Mouse (Mus musculus) spleen, postnatal 10 days (tissue): Measurements from ENCODE around the gene Zfp384.

Experiments used
- DNase-seq, 2 experiments: peaks; one replicate each; pipeline ENCODE4 v3.0.0; 2021 to 2022; ENCODE audit warnings: low spot score in 2 of 2

Gene Zfp384

GRCm38 (mm10) chr6:125009129-125009180 lies at the start of gene Zfp384:
Gene Zfp384, plus strand, starts transcription at chr6:125009145.
- DNase-seq = no peak

DNA sequence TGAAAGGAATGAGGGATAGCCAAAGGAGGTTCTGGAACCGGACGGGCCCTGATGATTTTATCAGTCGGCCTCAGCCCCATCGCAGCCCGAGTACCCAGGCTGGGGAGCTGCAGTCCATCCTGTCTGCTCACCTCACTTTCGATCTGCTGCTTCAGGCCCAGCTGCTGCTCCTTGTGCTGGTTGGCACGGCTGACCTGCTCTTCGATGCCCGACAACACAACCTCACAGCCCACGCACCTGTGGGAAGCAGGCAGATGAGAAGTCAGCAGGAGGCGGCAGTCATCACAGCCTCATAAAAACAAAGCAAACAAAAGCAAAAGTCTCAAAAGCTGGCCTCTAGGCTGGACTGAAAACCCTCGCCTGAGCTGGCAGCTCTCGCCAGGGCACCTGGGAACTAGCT lies 49.0 kb upstream of the Zfp384 start:
- DNase-seq = no peak

DNA sequence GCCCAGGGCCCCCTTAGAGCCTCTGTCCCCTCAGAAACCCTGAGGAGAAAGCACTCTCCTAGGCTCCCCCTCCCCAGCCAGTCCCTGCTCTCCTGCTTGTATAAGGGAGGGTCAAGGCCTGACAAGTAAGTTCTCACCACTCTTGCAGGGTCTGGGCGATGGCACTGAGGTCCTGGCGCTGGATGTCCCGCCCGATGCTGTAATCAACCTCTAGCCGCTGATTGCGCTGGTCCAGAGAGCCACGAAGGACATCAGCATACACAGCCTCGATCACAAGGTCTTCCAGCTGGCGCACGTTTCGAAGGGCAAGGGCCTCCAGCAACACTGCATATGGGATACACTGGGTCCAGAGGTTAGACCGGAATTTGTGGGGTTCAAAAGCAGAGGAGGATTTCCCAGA lies 47.9 kb upstream of the Zfp384 start:
- DNase-seq = no peak

DNA sequence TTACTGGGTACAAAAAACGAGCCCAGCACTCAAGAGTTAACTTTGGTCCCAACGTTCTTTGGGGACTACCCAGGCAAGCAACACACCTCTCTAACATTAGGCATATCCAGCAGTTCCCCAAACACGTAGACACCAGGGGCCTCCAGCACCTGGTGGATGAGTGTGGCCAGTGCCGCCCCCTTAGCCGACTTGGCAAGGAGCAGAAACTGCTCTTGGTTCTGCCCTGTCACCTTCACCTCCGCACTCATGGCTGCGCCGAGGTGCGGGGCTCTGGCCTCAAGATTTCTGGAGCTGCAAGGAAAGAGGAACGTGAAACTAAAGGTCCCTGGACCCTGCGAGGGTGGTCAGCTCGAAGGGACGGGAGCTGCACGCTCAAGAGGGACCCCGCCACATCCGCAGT lies 44.3 kb upstream of the Zfp384 start:
- DNase-seq = no peak

DNA sequence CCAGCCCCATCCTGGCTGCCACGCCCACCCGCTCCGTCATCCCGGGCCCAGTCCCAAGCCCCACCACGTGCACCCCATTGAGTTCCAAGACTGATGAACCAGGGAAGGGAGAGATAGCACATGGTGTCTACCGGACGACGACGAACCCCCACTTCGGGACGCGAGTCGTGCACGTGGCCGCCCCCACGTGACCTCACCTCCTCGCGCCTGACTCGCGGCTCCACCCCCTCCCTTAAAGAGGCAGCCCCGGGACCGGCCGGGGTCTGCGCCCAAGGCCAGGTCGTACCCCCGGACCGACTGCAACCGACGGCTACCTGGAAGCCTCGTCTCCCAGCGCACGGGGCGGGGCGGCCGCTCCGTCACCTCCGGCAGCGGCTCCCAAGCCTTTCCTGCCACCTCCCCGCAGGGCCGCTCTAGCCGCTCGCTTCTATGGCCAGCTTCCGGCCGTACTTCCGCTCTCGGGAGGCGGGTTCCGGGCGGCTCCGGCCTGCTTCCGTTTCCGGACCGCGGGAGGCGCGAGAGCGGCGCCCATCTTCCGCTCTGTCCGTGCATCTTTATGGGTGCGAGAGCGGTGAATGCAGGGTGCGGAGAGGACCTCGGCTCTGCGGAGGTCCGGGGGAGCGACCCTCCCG lies 43.7 kb upstream of the Zfp384 start, which contains the start of gene Cops7a:
TSS of gene Cops7a (minus strand) at position 451 of the 632 bp plus-strand sequence.
- DNase-seq = peak; percentile 94 to 97

DNA sequence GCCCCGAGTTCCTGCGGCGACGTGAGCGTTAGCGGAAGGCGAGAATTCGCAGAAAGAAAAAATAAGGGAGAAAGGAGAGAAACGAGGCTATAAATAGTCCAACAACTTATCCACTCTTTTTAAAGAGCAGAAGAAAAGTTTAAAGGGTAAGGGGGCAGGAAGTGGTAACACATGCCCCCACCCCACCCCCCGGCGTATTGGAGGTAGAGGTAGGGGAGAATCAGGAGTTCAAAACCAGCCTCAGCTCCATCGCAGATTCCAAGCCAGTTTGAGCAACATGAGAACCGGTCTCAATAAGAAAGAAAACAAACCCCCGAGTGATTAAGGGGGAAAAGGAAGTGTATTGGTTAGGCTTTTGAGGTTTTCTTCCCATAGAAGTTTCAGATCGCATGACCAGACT lies 43.2 kb upstream of the Zfp384 start:
- no peak for DNase-seq

- peak in 1 of 2 experiments; percentile 40 for DNase-seq
Measured at GRCm38 (mm10) chr6:124966466-124967118, 42.4 kb upstream of the Zfp384 start.

DNA sequence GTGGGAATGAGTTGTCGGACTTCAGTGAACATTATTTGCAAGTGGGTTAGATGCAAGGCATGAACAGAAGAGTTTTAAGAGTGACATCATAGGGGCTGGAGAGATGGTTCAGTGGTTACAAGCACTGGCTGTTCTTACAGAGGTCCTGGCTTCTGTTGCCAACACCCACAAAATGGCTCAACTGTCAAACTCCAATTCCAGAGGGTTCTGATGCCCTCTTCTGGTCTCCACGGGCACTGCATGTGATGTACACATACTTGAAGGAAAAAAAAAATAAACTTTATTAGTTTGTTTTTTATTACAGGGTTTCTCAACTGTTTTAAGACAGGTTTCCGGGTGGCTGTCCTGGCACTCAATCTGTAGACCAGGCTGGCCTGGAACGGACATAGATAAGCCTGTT lies 41.2 kb upstream of the Zfp384 start:
- DNase-seq = peak; percentile 20 to 72

GRCm38 (mm10) chr6:124992241-124992640 lies 16.7 kb upstream of the Zfp384 start:
- DNase-seq = no peak

DNA sequence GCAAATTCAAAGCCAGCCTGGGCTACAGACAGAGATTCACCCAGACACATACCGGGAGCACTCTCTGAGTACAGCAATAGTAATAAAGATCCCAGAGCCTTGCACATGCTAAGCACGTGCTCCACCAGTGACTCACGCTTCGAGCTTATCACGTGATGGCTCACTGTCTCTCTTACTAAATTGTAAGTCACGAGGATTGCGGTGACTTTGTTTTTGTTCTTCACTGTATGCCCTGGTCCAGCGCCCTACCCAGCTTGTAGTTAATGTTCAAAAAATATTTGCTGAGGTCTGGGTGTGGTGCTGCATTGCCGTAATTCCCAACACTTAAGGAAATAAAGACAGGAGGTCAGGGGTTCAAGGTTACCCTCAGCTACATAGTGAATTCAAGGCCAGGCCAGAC lies 15.6 kb upstream of the Zfp384 start:
- no peak for DNase-seq

DNA sequence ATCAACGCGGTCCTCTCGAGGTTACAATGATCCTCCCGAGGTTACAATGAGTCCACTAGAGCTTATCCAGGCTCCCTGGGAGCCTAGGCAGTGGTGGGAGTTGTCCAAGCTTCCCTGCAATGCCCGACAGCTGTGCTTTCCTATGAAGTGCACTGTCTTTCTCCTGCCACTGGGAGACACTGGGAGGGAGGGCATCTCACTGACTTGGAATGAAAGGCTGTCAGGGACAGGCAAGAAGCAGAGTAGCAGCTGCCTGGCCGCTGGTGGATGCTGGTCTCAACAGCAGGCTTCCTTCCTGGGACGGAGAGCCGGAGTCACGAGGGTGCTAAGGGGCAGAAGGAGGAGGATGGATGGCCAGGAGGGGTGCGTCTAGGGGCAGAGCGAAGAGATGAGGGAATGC lies 15.1 kb upstream of the Zfp384 start:
- no peak for DNase-seq

GRCm38 (mm10) chr6:124995246-124995645 lies 13.7 kb upstream of the Zfp384 start:
- no peak for DNase-seq

GRCm38 (mm10) chr6:124995831-124996403 lies 13.0 kb upstream of the Zfp384 start:
- no peak for DNase-seq

GRCm38 (mm10) chr6:124996551-124997501 lies 12.1 kb upstream of the Zfp384 start, which contains the start of gene Pianp:
Gene Pianp, plus strand, starts transcription at chr6:124996694.
- DNase-seq = peak; percentile 72 to 84

- DNase-seq = no peak
Measured at GRCm38 (mm10) chr6:124998066-124998465, 10.9 kb upstream of the Zfp384 start.

- no peak for DNase-seq
Measured at GRCm38 (mm10) chr6:124999091-124999490, 9.9 kb upstream of the Zfp384 start.

DNA sequence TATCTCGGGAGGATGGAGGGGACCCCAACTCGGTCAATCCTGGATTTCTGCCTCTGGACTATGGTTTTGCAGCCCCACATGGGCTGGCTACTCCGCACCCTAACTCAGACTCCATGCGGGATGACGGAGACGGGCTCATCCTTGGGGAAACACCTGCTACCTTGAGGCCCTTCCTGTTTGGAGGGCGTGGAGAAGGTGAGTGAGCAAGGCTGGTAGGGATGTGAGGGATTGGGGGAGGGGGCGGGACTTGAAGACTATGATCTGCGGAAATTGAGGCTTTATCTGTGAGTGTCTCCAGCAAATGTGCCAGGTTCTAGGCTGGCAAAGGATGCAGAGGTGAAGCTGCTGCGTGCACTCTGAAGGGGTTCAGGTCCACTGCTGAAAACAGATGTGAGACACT lies 9.4 kb upstream of the Zfp384 start:
- no peak for DNase-seq

DNA sequence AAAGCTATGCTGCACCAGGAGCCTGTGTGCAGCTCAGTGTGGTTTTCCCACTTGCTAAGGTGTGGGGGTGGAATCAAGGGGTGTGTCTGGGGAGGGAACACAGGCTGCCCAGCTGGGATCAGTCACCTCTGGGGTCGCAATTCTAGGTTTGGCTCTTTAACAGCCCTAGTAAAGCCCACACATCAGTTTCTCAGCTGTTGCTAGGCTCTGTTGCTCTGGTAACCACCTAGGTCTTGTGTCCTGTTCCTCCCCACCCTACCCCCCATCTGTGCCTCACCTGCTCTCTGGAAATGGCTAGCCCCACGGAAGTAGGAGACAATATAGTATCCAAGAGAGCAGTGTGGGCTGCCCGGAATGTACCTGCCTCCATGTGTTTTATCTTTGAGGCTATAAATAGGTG lies 5.2 kb upstream of the Zfp384 start:
- DNase-seq = no peak

DNA sequence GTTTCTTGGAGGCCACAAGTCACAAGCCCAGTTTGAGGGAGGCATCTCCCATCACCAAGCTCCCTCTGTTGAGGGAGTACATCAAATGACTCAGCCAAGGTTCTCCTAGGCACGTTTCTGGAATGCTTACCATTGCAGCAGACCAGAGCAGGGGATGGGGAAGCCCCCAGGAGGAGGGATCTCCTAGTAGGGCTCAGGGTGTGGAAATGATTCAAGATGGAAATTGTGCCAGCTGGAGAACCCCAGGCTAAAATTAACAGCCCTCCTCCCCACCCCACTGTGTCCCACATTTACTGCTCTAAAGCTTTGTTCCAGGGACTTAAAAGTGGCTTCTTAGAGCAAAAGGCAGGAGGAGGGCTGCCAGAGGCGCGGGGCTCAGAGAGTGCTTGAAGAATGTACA lies 3.9 kb upstream of the Zfp384 start:
- DNase-seq = no peak

DNA sequence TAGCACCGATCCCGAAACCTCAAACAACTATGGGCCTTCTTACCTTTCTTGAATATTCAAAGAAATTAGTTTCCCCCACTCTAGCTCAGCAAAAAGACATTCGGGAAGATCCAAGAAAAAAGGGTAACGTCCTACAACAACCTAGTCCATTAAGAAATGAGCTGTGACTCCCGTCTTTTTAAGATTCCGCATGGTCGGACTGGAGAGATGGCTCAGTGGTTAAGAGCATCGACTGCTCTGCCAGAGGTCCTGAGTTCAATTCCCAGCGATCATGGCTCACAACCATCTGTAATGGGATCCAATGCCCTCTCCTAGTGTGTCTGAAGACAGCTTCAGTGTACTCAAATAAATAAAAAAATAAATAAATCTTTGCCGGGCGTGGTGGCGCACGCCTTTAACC lies 885 bp upstream of the Zfp384 start:
- DNase-seq = no peak

GRCm38 (mm10) chr6:125008586-125009128 lies 288 bp upstream of the Zfp384 start:
- DNase-seq = peak; percentile 84 to 95
